Mouse (Mus musculus): ENCODE measurements around the gene Scfd2. TPM values are rescaled to one million over a fixed set of nuclear protein-coding genes. Genes with fewer than 3 reads are reported as not detected.

Scfd2 gene
- polyA plus RNA-seq, 1 experiment from 2014 or later = 7.3 TPM

- no peak for TF ChIP-seq EP300 (IDR thresholded peaks at IDR 0.05; ENCODE audit: low read depth)
- no peak overlapping the region for H3K4me3 ChIP-seq (ENCODE audit: low read depth, low read length)
- no peaks in the 10 kb centered on the region for H3K4me1 ChIP-seq (ENCODE audit: insufficient read depth)
- DNase-seq (no peak), ATAC-seq (no peak)
- no peak overlapping the region for H3K9ac ChIP-seq (replicated peaks)
- no peaks in the 10 kb centered on the region for H3K9me3 ChIP-seq (ENCODE audit: low read length)
- H3K27ac ChIP-seq (ENCODE audit: low read depth) = no peak overlapping the region
- no peaks in the 10 kb centered on the region for H3K36me3 ChIP-seq (replicated peaks; ENCODE audit: insufficient read depth, low read length)
- no peak overlapping the region for H3K4me2 ChIP-seq (ENCODE audit: low read depth, low read length)
- 52% methylated on average over 11 of the region's 11 CpGs for WGBS (ENCODE audit: insufficient replicate concordance)
- no peaks in the 10 kb centered on the region for H3K27me3 ChIP-seq (ENCODE audit: insufficient read depth, low read length)
Observed at GRCm38 (mm10) chr5:74348079-74348870, 183.3 kb downstream of the Scfd2 start.

- no peak overlapping the region for H3K27ac ChIP-seq (ENCODE audit: low read depth)
- ATAC-seq (no peak), DNase-seq (no peak)
- no peak overlapping the region for H3K9ac ChIP-seq (replicated peaks)
- H3K27me3 ChIP-seq (ENCODE audit: insufficient read depth, low read length) = no peaks in the 10 kb centered on the region
- no peak overlapping the region for H3K4me2 ChIP-seq (ENCODE audit: low read depth, low read length)
- H3K4me1 ChIP-seq (ENCODE audit: insufficient read depth) = no peaks in the 10 kb centered on the region
- H3K4me3 ChIP-seq (ENCODE audit: low read depth, low read length) = no peak overlapping the region
- H3K36me3 ChIP-seq (replicated peaks; ENCODE audit: insufficient read depth, low read length) = no peaks in the 10 kb centered on the region
- TF ChIP-seq CTCF (IDR thresholded peaks at IDR 0.05; ENCODE audit: low read depth) = no peak
- TF ChIP-seq EP300 (IDR thresholded peaks at IDR 0.05; ENCODE audit: low read depth) = no peak
- WGBS (ENCODE audit: insufficient replicate concordance) = 56% methylated on average over 2 of the region's 2 CpGs
- H3K9me3 ChIP-seq (ENCODE audit: low read length) = no peaks in the 10 kb centered on the region
Observed at GRCm38 (mm10) chr5:74343045-74343444, 188.5 kb downstream of the Scfd2 start.

GRCm38 (mm10) chr5:74342557-74342956 lies 189.0 kb downstream of the Scfd2 start:
- Histone ChIP-seq H3K4me3 (ENCODE audit: low read depth, low read length) (no peak overlapping the region), H3K4me2 (ENCODE audit: low read depth, low read length) (no peak overlapping the region), H3K9me3 (ENCODE audit: low read length) (no peaks in the 10 kb centered on the region), H3K36me3 (replicated peaks; ENCODE audit: insufficient read depth, low read length) (no peaks in the 10 kb centered on the region), H3K4me1 (ENCODE audit: insufficient read depth) (no peaks in the 10 kb centered on the region), H3K9ac (replicated peaks) (no peak overlapping the region), H3K27ac (ENCODE audit: low read depth) (no peak overlapping the region), H3K27me3 (ENCODE audit: insufficient read depth, low read length) (no peaks in the 10 kb centered on the region)
- ATAC-seq (no peak), DNase-seq (no peak)
- no peak for TF ChIP-seq CTCF (IDR thresholded peaks at IDR 0.05; ENCODE audit: low read depth)
- TF ChIP-seq EP300 (IDR thresholded peaks at IDR 0.05; ENCODE audit: low read depth) = no peak

GRCm38 (mm10) chr5:74337491-74337890 lies 194.1 kb downstream of the Scfd2 start:
- TF ChIP-seq EP300 (IDR thresholded peaks at IDR 0.05; ENCODE audit: low read depth) (no peak), CTCF (IDR thresholded peaks at IDR 0.05; ENCODE audit: low read depth) (no peak)

GRCm38 (mm10) chr5:74336780-74337179 lies 194.8 kb downstream of the Scfd2 start:
- Histone ChIP-seq H3K9ac (replicated peaks) (no peak overlapping the region), H3K36me3 (replicated peaks; ENCODE audit: insufficient read depth, low read length) (no peaks in the 10 kb centered on the region), H3K4me1 (ENCODE audit: insufficient read depth) (no peaks in the 10 kb centered on the region), H3K27me3 (ENCODE audit: insufficient read depth, low read length) (no peaks in the 10 kb centered on the region), H3K4me3 (ENCODE audit: low read depth, low read length) (no peak overlapping the region), H3K9me3 (ENCODE audit: low read length) (no peaks in the 10 kb centered on the region), H3K27ac (ENCODE audit: low read depth) (no peak overlapping the region), H3K4me2 (ENCODE audit: low read depth, low read length) (no peak overlapping the region)
- DNase-seq (no peak), ATAC-seq (no peak)
- no peak for TF ChIP-seq CTCF (IDR thresholded peaks at IDR 0.05; ENCODE audit: low read depth)
- no peak for TF ChIP-seq EP300 (IDR thresholded peaks at IDR 0.05; ENCODE audit: low read depth)
- WGBS (ENCODE audit: insufficient replicate concordance) = 80% methylated on average over 12 of the region's 12 CpGs

More at GRCm38 (mm10) chr5:74337491-74337890, 194.1 kb downstream of the Scfd2 start:
- Histone ChIP-seq H3K36me3 (replicated peaks; ENCODE audit: insufficient read depth, low read length) (no peaks in the 10 kb centered on the region), H3K4me2 (ENCODE audit: low read depth, low read length) (no peak overlapping the region), H3K4me3 (ENCODE audit: low read depth, low read length) (no peak overlapping the region), H3K27me3 (ENCODE audit: insufficient read depth, low read length) (no peaks in the 10 kb centered on the region), H3K9me3 (ENCODE audit: low read length) (no peaks in the 10 kb centered on the region), H3K27ac (ENCODE audit: low read depth) (no peak overlapping the region), H3K9ac (replicated peaks) (no peak overlapping the region), H3K4me1 (ENCODE audit: insufficient read depth) (no peaks in the 10 kb centered on the region)
- WGBS (ENCODE audit: insufficient replicate concordance) = 63% methylated on average over 3 of the region's 3 CpGs
- DNase-seq (no peak), ATAC-seq (no peak)

- no peaks in the 10 kb centered on the region for H3K9me3 ChIP-seq (ENCODE audit: low read length)
- no peak for TF ChIP-seq EP300 (IDR thresholded peaks at IDR 0.05; ENCODE audit: low read depth)
- TF ChIP-seq CTCF (IDR thresholded peaks at IDR 0.05; ENCODE audit: low read depth) = no peak
- no peak overlapping the region for H3K9ac ChIP-seq (replicated peaks)
- ATAC-seq = no peak
- H3K27ac ChIP-seq (ENCODE audit: low read depth) = no peak overlapping the region
- no peaks in the 10 kb centered on the region for H3K27me3 ChIP-seq (ENCODE audit: insufficient read depth, low read length)
- 70% methylated on average over 3 of the region's 3 CpGs for WGBS (ENCODE audit: insufficient replicate concordance)
- H3K4me1 ChIP-seq (ENCODE audit: insufficient read depth) = no peaks in the 10 kb centered on the region
- H3K36me3 ChIP-seq (replicated peaks; ENCODE audit: insufficient read depth, low read length) = no peaks in the 10 kb centered on the region
- H3K4me3 ChIP-seq (ENCODE audit: low read depth, low read length) = no peak overlapping the region
- DNase-seq = no peak
- no peak overlapping the region for H3K4me2 ChIP-seq (ENCODE audit: low read depth, low read length)
Observed at GRCm38 (mm10) chr5:74333258-74333657, 198.3 kb downstream of the Scfd2 start.

Data from liver, postnatal 0 days (tissue).